Mouse (Mus musculus): ENCODE results near the gene Ctf2. TPM values are rescaled to one million over a fixed set of nuclear protein-coding genes. Genes with fewer than 3 reads are reported as not detected.

Gene Ctf2
- polyA plus RNA-seq, 1 experiment = not detected

DNA sequence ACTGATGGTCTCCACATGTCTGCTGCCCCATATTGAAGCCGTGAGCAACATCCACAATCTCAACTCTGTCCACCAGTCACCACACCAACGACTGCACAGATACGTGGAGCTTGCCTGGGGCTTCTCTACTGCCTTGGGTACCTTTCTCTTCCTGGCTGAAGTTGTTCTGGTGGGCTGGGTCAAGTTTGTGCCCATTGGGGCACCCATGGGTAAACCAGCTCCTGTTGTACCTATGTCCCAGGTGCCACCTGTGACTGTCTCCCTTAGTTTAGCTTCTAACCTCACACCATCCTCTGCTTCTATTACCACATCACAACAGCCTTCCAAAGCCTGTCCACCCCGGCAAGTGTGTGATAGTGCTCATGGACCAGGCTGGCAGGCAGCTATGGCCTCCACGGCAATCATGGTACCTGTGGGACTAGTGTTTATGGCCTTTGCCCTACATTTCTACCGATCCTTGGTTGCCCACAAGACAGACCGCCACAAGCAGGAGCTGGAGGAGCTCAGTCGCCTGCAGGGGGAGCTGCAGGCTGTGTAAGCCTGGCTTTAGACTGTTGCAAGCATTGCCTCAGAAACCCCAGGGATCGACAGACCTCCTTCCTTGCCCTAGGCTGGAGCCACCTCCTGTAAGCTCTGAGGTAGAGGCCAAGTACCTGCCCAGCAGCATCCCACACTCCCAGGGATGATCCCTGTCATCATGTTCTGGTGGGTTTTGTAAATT, 41.9 kb upstream of the Ctf2 start:
- TF ChIP-seq CTCF (IDR thresholded peaks at IDR 0.05; ENCODE audit: low read depth, low read length) (peak; percentile 91), EP300 (IDR thresholded peaks at IDR 0.05; ENCODE audit: insufficient read depth, low read depth, low read length) (no peak)
- no peak overlapping the region for H3K9ac ChIP-seq (ENCODE audit: low read depth, poor library complexity, severe bottlenecking)

DNA sequence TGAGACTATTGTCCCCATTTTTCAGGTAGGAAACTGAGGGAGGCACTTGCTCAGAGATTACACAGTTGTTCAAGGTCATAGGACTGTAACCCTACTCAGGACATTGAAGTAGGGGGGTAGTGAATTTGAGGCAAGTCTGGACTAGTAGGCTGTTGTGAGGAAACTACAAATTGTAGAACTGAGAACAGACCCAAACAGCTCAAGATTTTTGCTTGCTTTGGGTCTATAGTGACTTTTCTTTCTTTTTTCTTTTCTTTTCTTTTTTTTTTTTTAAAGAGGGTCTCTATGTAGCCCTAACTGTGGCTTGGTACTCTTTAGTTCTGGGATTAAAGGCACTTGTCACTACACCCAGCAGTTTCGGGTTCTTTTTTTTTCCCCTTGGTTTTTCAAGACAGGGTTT, 40.6 kb upstream of the Ctf2 start:
- Histone ChIP-seq H3K27me3 (ENCODE audit: control insufficient read depth, insufficient read depth, low read length, poor library complexity, severe bottlenecking) (no peaks in the 10 kb centered on the region), H3K4me3 (ENCODE audit: low read depth, low read length) (no peak overlapping the region), H3K9me3 (replicated peaks; ENCODE audit: control insufficient read depth, insufficient read depth, low read length, poor library complexity, severe bottlenecking) (no peaks in the 10 kb centered on the region), H3K9ac (ENCODE audit: low read depth, poor library complexity, severe bottlenecking) (no peak overlapping the region), H3K4me1 (ENCODE audit: control insufficient read depth, insufficient read depth, low read length) (no peaks in the 10 kb centered on the region), H3K27ac (ENCODE audit: insufficient read depth, low read length) (no peak overlapping the region), H3K36me3 (ENCODE audit: control insufficient read depth, insufficient read depth, low read length, poor library complexity, severe bottlenecking) (no peaks in the 10 kb centered on the region)
- TF ChIP-seq POLR2A (IDR thresholded peaks at IDR 0.05; ENCODE audit: insufficient read depth, low read length) (no peak), CTCF (IDR thresholded peaks at IDR 0.05; ENCODE audit: low read depth, low read length) (no peak), EP300 (IDR thresholded peaks at IDR 0.05; ENCODE audit: insufficient read depth, low read depth, low read length) (no peak)

More for the DNA sequence above, 41.9 kb upstream of the Ctf2 start:
- Histone ChIP-seq H3K27ac (ENCODE audit: insufficient read depth, low read length) (no peak overlapping the region), H3K27me3 (ENCODE audit: control insufficient read depth, insufficient read depth, low read length, poor library complexity, severe bottlenecking) (no peaks in the 10 kb centered on the region), H3K4me3 (ENCODE audit: low read depth, low read length) (no peak overlapping the region), H3K4me1 (ENCODE audit: control insufficient read depth, insufficient read depth, low read length) (no peaks in the 10 kb centered on the region), H3K9me3 (replicated peaks; ENCODE audit: control insufficient read depth, insufficient read depth, low read length, poor library complexity, severe bottlenecking) (no peaks in the 10 kb centered on the region), H3K36me3 (ENCODE audit: control insufficient read depth, insufficient read depth, low read length, poor library complexity, severe bottlenecking) (peaks cover 3% of the 10 kb centered on the region)

DNA sequence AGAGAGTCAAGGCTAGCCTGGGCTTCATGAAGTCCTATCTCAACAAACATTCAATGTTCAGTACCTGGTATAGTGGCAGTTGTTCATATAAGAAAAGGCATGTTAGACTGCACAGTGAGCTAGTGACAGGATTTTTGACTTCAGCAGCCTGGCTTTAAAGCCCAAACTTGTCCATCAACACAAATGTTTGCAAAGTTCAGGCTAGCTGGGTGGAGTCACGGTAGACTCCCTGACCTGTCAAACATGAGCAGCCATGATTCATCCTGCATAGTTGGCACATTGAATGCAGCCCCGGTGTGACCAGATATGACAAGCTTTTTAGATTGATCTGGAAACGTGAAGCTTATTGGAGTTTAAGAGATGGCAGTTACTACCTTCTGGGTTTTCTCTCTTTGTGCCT, 40.1 kb upstream of the Ctf2 start:
- Histone ChIP-seq H3K27me3 (ENCODE audit: control insufficient read depth, insufficient read depth, low read length, poor library complexity, severe bottlenecking) (no peaks in the 10 kb centered on the region), H3K27ac (ENCODE audit: insufficient read depth, low read length) (no peak overlapping the region), H3K36me3 (ENCODE audit: control insufficient read depth, insufficient read depth, low read length, poor library complexity, severe bottlenecking) (no peaks in the 10 kb centered on the region), H3K9ac (ENCODE audit: low read depth, poor library complexity, severe bottlenecking) (no peak overlapping the region), H3K9me3 (replicated peaks; ENCODE audit: control insufficient read depth, insufficient read depth, low read length, poor library complexity, severe bottlenecking) (no peaks in the 10 kb centered on the region), H3K4me3 (ENCODE audit: low read depth, low read length) (no peak overlapping the region), H3K4me1 (ENCODE audit: control insufficient read depth, insufficient read depth, low read length) (no peaks in the 10 kb centered on the region)
- TF ChIP-seq CTCF (IDR thresholded peaks at IDR 0.05; ENCODE audit: low read depth, low read length) = no peak
- no peak for TF ChIP-seq EP300 (IDR thresholded peaks at IDR 0.05; ENCODE audit: insufficient read depth, low read depth, low read length)
- no peak for TF ChIP-seq POLR2A (IDR thresholded peaks at IDR 0.05; ENCODE audit: insufficient read depth, low read length)

DNA sequence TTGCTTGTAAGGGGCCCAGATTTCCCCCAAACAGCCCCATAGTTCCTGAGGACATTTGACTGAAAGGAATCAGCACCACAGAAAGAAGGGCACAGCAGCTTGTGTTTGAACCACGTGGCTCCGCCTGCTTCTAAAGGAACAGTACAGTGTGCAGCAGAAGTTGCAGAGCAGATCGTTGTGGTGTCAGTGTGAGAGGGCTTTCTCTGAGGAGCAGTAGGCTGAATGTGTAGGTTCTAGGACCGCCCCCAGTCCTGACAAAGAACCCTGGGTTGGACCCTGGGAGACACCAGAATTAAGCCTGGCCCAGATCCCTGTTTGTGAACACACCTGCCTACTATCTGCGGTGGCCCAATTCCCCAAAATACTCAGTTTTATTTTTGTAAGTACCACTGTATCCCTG, 39.3 kb upstream of the Ctf2 start:
- no peaks in the 10 kb centered on the region for H3K4me1 ChIP-seq (ENCODE audit: control insufficient read depth, insufficient read depth, low read length)
- H3K9me3 ChIP-seq (replicated peaks; ENCODE audit: control insufficient read depth, insufficient read depth, low read length, poor library complexity, severe bottlenecking) = no peaks in the 10 kb centered on the region
- peak overlapping the region; percentile 17 for H3K4me3 ChIP-seq (ENCODE audit: low read depth, low read length)
- no peak overlapping the region for H3K27ac ChIP-seq (ENCODE audit: insufficient read depth, low read length)
- H3K36me3 ChIP-seq (ENCODE audit: control insufficient read depth, insufficient read depth, low read length, poor library complexity, severe bottlenecking) = no peaks in the 10 kb centered on the region
- H3K9ac ChIP-seq (ENCODE audit: low read depth, poor library complexity, severe bottlenecking) = peak overlapping the region; percentile 78
- H3K27me3 ChIP-seq (ENCODE audit: control insufficient read depth, insufficient read depth, low read length, poor library complexity, severe bottlenecking) = no peaks in the 10 kb centered on the region
- TF ChIP-seq EP300 (IDR thresholded peaks at IDR 0.05; ENCODE audit: insufficient read depth, low read depth, low read length) = no peak
- no peak for TF ChIP-seq POLR2A (IDR thresholded peaks at IDR 0.05; ENCODE audit: insufficient read depth, low read length)
- no peak for TF ChIP-seq CTCF (IDR thresholded peaks at IDR 0.05; ENCODE audit: low read depth, low read length)

DNA sequence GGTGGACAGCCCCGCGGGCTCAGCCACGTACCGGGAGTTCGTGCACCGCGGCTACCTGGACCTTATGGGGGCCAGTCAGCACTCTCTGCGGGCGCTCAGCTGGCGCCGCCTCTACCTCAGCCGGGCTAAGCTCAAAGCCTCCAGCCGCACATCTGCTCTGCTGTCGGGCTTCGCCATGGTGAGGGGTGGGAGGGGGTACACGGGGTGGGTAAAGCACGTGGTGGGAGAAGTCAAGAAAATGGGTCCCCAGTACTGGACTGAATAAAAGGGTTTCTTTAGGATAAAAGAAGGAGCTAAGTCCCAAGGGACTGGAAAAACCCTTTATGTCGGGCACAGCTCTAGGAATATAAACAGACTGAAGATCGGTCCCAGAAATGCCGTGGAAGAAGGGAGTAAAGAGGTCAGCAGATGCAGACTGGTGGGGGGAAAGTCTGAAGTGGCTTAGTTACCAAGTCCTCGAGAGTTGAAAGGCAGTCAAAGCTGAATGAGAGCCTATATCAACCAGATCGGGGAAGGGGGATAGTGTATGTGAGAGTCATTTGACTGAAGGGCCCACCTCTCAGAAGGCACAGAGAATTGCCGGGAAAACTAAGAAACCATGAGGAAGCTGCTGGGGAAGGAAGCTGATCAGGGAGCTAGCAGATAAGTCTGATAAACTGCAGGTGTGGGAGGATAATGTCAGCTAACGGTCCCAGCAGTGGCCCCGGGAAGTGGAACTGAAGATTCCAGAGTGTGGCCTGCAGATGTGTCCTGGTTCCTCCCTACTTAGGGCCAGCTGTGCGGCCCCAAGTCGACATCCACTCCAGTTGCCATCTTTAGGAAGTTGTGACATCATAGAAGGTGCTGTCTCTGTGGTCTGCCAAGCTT, 38.3 kb upstream of the Ctf2 start:
- H3K36me3 ChIP-seq (ENCODE audit: control insufficient read depth, insufficient read depth, low read length, poor library complexity, severe bottlenecking) = peaks cover under 1% of the 10 kb centered on the region; the same call in 1 of the 2 replicates
- no peaks in the 10 kb centered on the region for H3K4me1 ChIP-seq (ENCODE audit: control insufficient read depth, insufficient read depth, low read length)
- TF ChIP-seq CTCF (IDR thresholded peaks at IDR 0.05; ENCODE audit: low read depth, low read length) = no peak
- TF ChIP-seq POLR2A (IDR thresholded peaks at IDR 0.05; ENCODE audit: insufficient read depth, low read length) = no peak
- no peak for TF ChIP-seq EP300 (IDR thresholded peaks at IDR 0.05; ENCODE audit: insufficient read depth, low read depth, low read length)
- no peaks in the 10 kb centered on the region for H3K27me3 ChIP-seq (ENCODE audit: control insufficient read depth, insufficient read depth, low read length, poor library complexity, severe bottlenecking)
- no peaks in the 10 kb centered on the region for H3K9me3 ChIP-seq (replicated peaks; ENCODE audit: control insufficient read depth, insufficient read depth, low read length, poor library complexity, severe bottlenecking)
- H3K9ac ChIP-seq (ENCODE audit: low read depth, poor library complexity, severe bottlenecking) = peak overlapping the region; percentile 78
- H3K27ac ChIP-seq (ENCODE audit: insufficient read depth, low read length) = peak overlapping the region; percentile 88
- H3K4me3 ChIP-seq (ENCODE audit: low read depth, low read length) = peak overlapping the region; percentile 71

DNA sequence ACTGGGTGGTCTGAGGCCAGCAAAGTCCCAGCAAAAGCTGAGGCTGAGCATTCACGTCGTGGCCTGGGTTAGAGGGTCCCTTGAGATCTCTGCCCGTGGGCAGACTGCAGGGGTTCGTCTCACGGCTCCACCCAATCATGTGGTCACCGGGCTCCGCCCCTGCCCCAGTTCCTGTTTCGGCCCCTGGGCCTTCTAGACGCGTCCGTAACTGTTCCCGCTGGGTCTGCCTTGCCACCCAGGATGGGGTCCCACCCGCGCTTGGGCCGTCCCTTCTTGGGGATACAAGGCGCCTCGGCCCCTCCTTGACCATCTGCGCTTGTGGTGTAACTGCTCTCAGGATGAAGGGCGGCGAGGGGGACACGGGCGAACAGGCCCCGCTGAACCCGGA, 37.7 kb upstream of the Ctf2 start, which contains the start of gene Orai3:
Gene Orai3, plus strand, starts transcription at position 165 of the 388 bp plus-strand sequence.
- H3K27me3 ChIP-seq (ENCODE audit: control insufficient read depth, insufficient read depth, low read length, poor library complexity, severe bottlenecking) = no peaks in the 10 kb centered on the region
- peaks cover 7% of the 10 kb centered on the region for H3K36me3 ChIP-seq (ENCODE audit: control insufficient read depth, insufficient read depth, low read length, poor library complexity, severe bottlenecking)
- H3K4me1 ChIP-seq (ENCODE audit: control insufficient read depth, insufficient read depth, low read length) = no peaks in the 10 kb centered on the region
- H3K4me3 ChIP-seq (ENCODE audit: low read depth, low read length) = peak within 1 kb of the TSS; percentile 71
- H3K27ac ChIP-seq (ENCODE audit: insufficient read depth, low read length) = peak within 1 kb of the TSS; percentile 88
- no peaks in the 10 kb centered on the region for H3K9me3 ChIP-seq (replicated peaks; ENCODE audit: control insufficient read depth, insufficient read depth, low read length, poor library complexity, severe bottlenecking)
- peak; percentile 48; the same call in 1 of the 2 replicates for TF ChIP-seq EP300 (IDR thresholded peaks at IDR 0.05; ENCODE audit: insufficient read depth, low read depth, low read length)
- TF ChIP-seq CTCF (IDR thresholded peaks at IDR 0.05; ENCODE audit: low read depth, low read length) = no peak
- TF ChIP-seq POLR2A (IDR thresholded peaks at IDR 0.05; ENCODE audit: insufficient read depth, low read length) = peak; percentile 79
- H3K9ac ChIP-seq (ENCODE audit: low read depth, poor library complexity, severe bottlenecking) = peak within 1 kb of the TSS; percentile 78

All from ES-Bruce4 (cell line).